Mouse (Mus musculus) cerebellum, adult 2 months (tissue): ENCODE measurements at regions not wholly inside any gene's neighbourhood (a gene's known extent, or its start where the extent isn't known, plus 50 kb on each side); places are given as distances from the start of the nearest gene placed in this dataset.

Source experiments
- CTCF ChIP-seq: fragments of 200-500 bp; IDR thresholded peaks from 2 replicates; pipeline ENCODE4 v1.5.1; 2011; ENCODE audit warnings: low read depth, mild to moderate bottlenecking, control low read depth, low read length, moderate library complexity, borderline replicate concordance; ENCODE audit not compliant: insufficient read depth
- POLR2A ChIP-seq: fragments of 200-500 bp; IDR thresholded peaks from 2 replicates; pipeline ENCODE4 v1.6.1; 2011; ENCODE audit warnings: low read length, control low read depth, borderline replicate concordance; ENCODE audit not compliant: insufficient read depth

GRCm38 (mm10) chr13:97337954-97338353 lies 97.0 kb downstream of the Enc1 start:
- TF ChIP-seq CTCF (no peak), POLR2A (no peak)
